Mouse (Mus musculus) G1E-ER4 (cell line): Measurements from ENCODE around the gene Cd247. TPM values are rescaled to one million over a fixed set of nuclear protein-coding genes. Genes with fewer than 3 reads are reported as not detected.

Experiments
- GATA1 ChIP-seq: IDR thresholded peaks from one replicate; pipeline ENCODE4 v1.8.0; 2012; ENCODE audit warnings: low read length, inconsistent platforms
- polyA plus RNA-seq: library from polyadenylated mRNA; stranded (reverse); fragments of >175 nt; gene quantifications from 2 replicates; pipeline ENCODE4 v1.2.3, GENCODE M21; 2012

Cd247 gene
- polyA plus RNA-seq, 1 experiment, result 0.41 TPM

GRCm38 (mm10) chr1:165834633-165834975 lies 46.1 kb downstream of the Cd247 start:
- no peak for TF ChIP-seq GATA1

GRCm38 (mm10) chr1:165836461-165836860 lies 48.0 kb downstream of the Cd247 start:
- TF ChIP-seq GATA1, result no peak

GRCm38 (mm10) chr1:165837546-165837945 lies 49.1 kb downstream of the Cd247 start:
- no peak for TF ChIP-seq GATA1

- TF ChIP-seq GATA1, result no peak
Observed at GRCm38 (mm10) chr1:165839201-165839600, 50.7 kb downstream of the Cd247 start.

- TF ChIP-seq GATA1, result no peak
Observed at GRCm38 (mm10) chr1:165840548-165841230, 52.2 kb downstream of the Cd247 start.

GRCm38 (mm10) chr1:165842170-165842569 lies 53.7 kb downstream of the Cd247 start:
- no peak for TF ChIP-seq GATA1

- TF ChIP-seq GATA1, result no peak
Observed at GRCm38 (mm10) chr1:165843586-165843985, 55.1 kb downstream of the Cd247 start.

- TF ChIP-seq GATA1, result no peak
Observed at GRCm38 (mm10) chr1:165844466-165844951, 56.0 kb downstream of the Cd247 start.

DNA sequence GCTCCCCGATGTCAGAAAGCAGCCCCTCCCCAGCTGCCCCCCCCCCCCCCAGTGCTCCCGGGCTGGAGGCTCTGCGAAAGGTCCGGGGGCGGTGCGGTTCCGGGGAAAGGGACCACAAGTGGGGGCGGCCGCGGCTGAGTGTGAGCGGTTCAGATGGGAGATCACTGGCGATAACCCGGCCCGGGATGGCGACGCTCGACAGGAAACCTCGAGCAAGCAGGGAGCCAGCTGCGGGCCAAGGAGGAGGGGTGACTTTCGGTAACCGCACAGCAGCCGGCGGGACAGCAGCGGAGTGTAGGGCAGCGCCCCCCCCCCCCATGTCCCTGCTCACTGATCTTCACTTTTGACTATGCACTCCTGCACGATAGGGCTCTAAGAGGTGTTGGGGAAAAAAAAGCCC lies 56.5 kb downstream of the Cd247 start:
- no peak for TF ChIP-seq GATA1

- no peak for TF ChIP-seq GATA1
Observed at GRCm38 (mm10) chr1:165845366-165845765, 56.9 kb downstream of the Cd247 start.

DNA sequence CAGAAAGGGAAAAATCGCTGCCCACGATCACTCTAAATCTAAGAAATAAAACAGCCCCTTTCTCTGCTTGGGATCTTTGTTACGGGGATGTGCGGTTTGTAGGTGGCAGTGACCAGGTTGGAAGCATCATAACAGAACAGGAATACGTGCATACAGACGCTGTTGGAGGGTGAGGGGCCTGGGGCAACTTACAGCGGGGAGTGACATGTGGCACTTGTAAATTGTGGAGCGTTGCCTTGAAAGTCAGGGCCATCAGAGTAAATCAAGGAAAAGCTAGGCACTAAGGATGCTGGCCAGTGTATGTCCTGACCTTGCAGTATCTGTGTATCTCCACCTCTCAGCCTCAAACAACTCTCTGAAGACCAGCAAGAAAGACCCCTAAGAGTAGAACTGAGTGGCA lies 59.9 kb downstream of the Cd247 start:
- TF ChIP-seq GATA1, result no peak

GRCm38 (mm10) chr1:165848881-165849280 lies 60.4 kb downstream of the Cd247 start:
- no peak for TF ChIP-seq GATA1

DNA sequence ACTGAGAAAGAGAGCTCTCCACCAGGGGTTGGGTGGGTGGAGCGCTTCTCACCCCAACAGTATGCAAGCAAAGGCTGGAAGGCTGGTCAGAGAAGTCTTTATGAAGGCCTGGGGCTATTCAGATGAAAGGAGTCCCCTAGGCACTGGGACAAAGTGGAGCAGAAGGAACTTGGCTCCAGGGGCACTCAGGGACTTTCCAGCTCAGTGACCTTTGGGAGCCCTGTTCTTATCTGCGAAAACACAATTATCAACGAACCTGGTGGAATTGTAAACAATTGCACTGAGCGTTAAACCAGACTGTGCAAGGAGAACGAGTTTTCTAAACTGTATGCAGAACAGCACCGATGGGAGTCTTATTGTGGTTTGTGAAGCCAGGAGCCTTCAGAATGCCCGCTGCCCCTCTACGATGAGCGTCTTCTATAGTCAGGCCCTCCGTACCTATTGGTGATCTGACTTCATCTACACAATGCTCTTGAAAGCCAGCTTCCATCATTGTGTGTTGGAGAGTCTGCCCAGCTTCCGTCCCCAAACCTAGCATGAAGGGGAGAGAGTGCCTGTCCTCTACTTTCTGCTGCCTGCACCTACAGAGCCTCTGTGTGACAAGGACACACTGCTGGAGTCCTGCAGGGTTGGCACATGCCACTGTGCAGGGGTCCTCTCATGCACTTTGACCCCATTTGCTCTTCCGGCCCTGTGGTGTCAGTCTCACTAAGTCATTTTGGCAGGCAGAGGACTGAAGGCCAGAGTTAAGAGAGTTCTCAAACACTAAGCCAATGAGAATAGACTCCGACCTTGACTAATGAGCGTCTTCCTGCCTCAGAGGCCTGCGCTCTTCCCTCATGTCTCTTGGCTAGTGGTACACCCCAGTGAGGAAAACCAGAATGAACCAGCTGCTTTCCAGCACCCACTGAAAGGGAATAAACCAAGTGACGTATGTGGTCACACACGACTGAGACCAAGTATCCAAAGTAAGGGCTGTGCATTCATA lies 61.3 kb downstream of the Cd247 start:
- TF ChIP-seq GATA1, result no peak

DNA sequence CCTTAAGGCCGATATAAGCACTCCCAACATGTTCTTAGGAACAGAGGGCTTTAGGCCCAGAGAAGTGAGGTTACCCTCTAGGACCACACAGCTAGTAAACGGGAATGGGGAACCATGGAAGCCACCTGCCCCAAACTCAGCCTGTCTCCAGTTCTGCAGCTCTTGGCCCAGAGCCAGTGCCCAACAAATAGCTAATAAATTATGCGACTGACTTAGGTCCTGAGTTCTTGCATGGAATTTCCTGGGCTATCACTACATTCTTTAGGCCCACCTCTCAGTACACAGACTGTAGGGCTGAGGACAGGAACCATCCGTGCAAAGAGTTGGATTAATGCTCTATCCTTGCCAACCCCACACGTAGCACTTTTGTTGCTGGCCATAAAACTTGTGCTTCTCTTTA lies 63.6 kb downstream of the Cd247 start:
- TF ChIP-seq GATA1, result no peak

DNA sequence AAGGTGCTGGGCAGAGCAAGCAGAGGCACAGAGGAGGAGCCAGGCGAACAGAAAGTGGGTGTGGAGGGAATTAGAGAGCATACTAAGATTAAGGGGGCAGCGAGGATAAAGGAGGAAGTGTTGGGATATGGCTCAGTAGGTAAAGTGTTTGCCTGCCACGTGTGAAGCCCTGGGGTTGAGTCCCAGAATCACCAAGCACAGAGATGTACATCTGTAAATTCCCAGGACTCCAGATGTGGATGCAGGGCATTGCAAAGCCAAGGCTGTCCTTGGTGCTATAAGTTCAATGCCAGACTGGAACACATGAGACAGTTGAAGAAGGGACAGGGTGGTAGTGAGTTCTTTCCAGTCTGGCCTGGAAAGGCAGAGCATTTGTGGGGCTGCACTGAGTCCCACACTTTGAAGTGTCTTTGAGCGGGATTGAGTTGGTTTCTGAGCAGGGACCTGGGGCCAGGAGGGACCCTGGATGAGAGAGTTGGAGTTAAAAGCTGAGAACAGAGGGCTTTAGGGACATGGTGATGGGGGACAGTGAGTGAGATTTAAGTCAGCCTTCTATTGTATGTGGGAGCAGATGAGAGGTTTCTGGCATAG lies 64.7 kb downstream of the Cd247 start:
- no peak for TF ChIP-seq GATA1
